Mouse (Mus musculus) B cell, adult (primary cell): Measurements from ENCODE around the gene Trmt10a. TPM values are rescaled to one million over a fixed set of nuclear protein-coding genes. Genes with fewer than 3 reads are reported as not detected.

Experiments
- total RNA-seq: library from RNA; stranded (reverse); gene quantifications from 4 replicates; pipeline ENCODE4 v1.2.4, GENCODE M21; 2023; ENCODE audit not compliant: inconsistent age

Gene Trmt10a
- total RNA-seq, result 6.4 to 9.9 TPM (median 8.7 TPM) in 4 replicates

DNA sequence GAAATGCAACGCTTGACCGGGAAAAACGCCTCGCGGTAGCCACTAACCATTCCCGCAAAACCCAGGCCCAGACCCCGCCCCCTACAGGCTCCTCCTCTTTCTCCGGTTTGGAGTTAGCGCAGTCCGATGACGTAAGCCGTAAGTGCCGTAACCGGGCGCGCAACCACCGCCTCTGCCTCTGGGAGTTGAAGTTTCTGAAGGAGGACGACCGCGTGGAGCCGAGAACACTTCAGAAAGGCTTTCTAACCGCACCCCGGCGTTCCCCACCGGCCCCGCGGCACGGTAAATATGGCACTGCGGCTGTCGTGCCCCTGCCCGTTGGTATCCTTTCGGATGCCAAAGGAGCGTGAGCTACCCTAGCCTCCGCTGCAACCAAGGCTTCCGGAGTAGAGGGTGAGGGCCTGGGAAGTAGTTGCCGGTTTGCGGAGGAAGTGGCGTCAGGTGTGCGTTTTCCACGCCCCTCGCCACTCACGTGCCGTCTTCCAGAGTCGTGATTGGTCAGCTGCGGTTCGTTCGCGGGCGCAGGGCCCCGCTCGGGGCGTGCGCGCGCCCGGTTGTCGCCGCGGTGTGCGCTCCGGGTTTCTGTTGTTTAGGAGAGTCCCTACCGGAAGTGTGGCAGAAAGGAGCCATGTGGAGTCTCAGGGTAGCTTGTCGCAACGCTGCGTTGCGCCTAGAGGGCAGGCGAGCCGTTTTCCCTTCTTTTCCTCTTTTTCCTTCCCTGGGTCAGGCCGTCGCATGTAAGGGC lies at the start of gene Trmt10a:
Gene Trmt10a (plus strand): TSS at position 134 of the 745 bp plus-strand sequence.

DNA sequence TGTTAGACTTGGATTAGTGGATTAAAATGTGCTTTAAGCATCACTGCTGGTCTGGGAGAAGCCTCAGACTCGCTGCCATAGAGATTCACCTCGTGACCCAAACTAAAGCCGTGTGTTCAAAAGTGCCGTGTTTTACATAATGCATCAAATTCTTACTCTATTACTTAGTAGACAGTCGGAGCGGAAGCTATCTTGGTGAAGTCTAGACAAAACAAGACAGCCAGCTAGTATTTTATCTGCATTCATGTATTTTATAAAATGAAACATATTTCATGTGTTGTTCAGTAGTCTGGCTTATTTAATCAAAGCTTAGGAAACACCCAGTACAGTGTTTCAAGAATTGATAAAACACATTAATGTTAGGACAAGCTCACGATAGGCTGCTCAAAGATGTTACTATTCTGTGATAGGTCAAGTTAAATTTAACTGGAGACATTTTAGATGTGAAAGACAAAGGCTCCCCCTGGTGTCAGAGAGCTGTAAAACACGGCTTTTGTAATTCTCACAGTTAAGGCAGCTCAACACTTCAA lies 1.5 kb downstream of the Trmt10a start, which contains the start of gene Mttp:
Gene Mttp (minus strand): TSS at position 327 of the 530 bp plus-strand sequence.

DNA sequence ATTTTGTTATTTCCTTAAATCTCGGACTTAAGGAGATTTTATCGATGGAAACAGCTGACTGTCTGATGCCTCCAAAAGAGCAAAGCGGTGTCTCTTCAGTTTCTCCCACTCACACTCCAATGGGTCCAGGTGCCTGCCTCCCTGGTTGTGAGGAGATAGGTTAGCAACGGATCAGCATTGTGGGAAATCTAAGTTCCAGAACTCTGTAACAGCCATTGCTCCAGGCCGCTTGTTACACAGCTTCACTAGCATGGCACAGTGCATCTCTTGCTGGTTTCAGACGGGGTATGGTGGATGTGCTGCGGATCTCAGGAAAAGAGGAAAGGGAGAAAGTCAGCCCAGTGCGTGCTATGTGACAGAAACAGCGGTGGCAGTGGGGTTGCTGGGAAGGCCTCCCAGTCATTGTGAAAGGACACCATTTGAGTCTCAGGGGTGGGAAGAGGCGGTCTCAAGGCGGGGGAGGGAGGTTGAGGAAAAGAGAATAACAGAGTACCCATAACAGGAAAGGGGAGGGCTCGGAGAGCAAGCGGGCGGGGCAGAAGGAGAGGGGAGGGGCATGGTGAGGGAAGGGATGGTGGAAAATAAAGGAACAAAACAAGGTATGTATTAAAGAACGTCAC lies 50.5 kb downstream of the Trmt10a start, which contains the start of gene 4930579F01Rik:
Gene 4930579F01Rik (minus strand): TSS at position 143 of the 620 bp plus-strand sequence.

Other genes starting within 250 kb of the Trmt10a start
- 66.7 to 82.9 TPM (median 71.6 TPM) in 4 replicates for gene Lamtor3, start 224.9 kb upstream of the Trmt10a start, total RNA-seq
- 72.7 to 82.4 TPM (median 80.0 TPM) in 4 replicates for gene Dapp1, start 161.9 kb upstream of the Trmt10a start, total RNA-seq
- gene 1110002E22Rik, start 78.4 kb upstream of the Trmt10a start, total RNA-seq, result not detected in 4 replicates
- gene Gm5105, start 76.1 kb upstream of the Trmt10a start, total RNA-seq, result not detected in 4 replicates
- 1.2 to 3.5 TPM (median 1.9 TPM) in 4 replicates for gene Mttp, start 1.5 kb downstream of the Trmt10a start, total RNA-seq
- gene 4930579F01Rik, start 50.4 kb downstream of the Trmt10a start, total RNA-seq, result not detected in 4 replicates
- not detected in 4 replicates for gene Adh7, start 74.3 kb downstream of the Trmt10a start, total RNA-seq
- gene Adh1, start 117.5 kb downstream of the Trmt10a start, total RNA-seq, result not detected in 4 replicates
- gene Adh6a, start 169.8 kb downstream of the Trmt10a start, total RNA-seq, result not detected in 4 replicates
- not detected in 4 replicates for gene Adh6b, start 198.3 kb downstream of the Trmt10a start, total RNA-seq